Mouse (Mus musculus) urinary bladder, adult 18-20 months (tissue): ENCODE data around the gene Ercc6l.
A peak's percentile ranks its signal among the peaks of the same experiment; 100 is the strongest.

Experiments used
- DNase-seq, 2 experiments: peaks; one replicate each; pipeline ENCODE4 v3.0.0; 2022; ENCODE audit warnings: low spot score in 2 of 2, mixed read lengths in 2 of 2

Ercc6l gene

GRCm38 (mm10) chrX:102156618-102157422 lies at the start of gene Ercc6l:
TSS of gene Ercc6l (minus strand) at chrX:102157091.
- peak; percentile 53 to 87 for DNase-seq

- no peak for DNase-seq
Observed at GRCm38 (mm10) chrX:102190840-102191239, 33.9 kb upstream of the Ercc6l start.

GRCm38 (mm10) chrX:102189581-102189980 lies 32.7 kb upstream of the Ercc6l start:
- no peak for DNase-seq

GRCm38 (mm10) chrX:102188712-102189497 lies 32.0 kb upstream of the Ercc6l start, which contains the start of gene Rps4x:
TSS of gene Rps4x (minus strand) at chrX:102189394.
- DNase-seq, result peak; percentile 61 to 74

GRCm38 (mm10) chrX:102187023-102187699 lies 30.3 kb upstream of the Ercc6l start:
- DNase-seq, result no peak

GRCm38 (mm10) chrX:102182575-102182974 lies 25.7 kb upstream of the Ercc6l start:
- no peak for DNase-seq

- DNase-seq, result no peak
Observed at GRCm38 (mm10) chrX:102175538-102176287, 18.8 kb upstream of the Ercc6l start.

GRCm38 (mm10) chrX:102170900-102171299 lies 14.0 kb upstream of the Ercc6l start:
- no peak for DNase-seq

- DNase-seq, result no peak
Observed at GRCm38 (mm10) chrX:102170135-102170534, 13.2 kb upstream of the Ercc6l start.

- DNase-seq, result no peak
Observed at GRCm38 (mm10) chrX:102169724-102170123, 12.8 kb upstream of the Ercc6l start.

GRCm38 (mm10) chrX:102166986-102167385 lies 10.1 kb upstream of the Ercc6l start:
- no peak for DNase-seq

GRCm38 (mm10) chrX:102166521-102166920 lies 9.6 kb upstream of the Ercc6l start:
- no peak for DNase-seq

GRCm38 (mm10) chrX:102163529-102163928 lies 6.6 kb upstream of the Ercc6l start:
- DNase-seq, result no peak

- DNase-seq, result no peak
Observed at GRCm38 (mm10) chrX:102163096-102163495, 6.2 kb upstream of the Ercc6l start.

GRCm38 (mm10) chrX:102160528-102160927 lies 3.6 kb upstream of the Ercc6l start:
- DNase-seq, result no peak

GRCm38 (mm10) chrX:102159778-102160177 lies 2.9 kb upstream of the Ercc6l start:
- no peak for DNase-seq

- DNase-seq, result peak in 1 of 2 experiments; percentile 18
Observed at GRCm38 (mm10) chrX:102157423-102157791, 516 bp upstream of the Ercc6l start.

GRCm38 (mm10) chrX:102141157-102141556 lies 15.7 kb downstream of the Ercc6l start:
- no peak for DNase-seq

- no peak for DNase-seq
Observed at GRCm38 (mm10) chrX:102121321-102121720, 35.6 kb downstream of the Ercc6l start.

GRCm38 (mm10) chrX:102119042-102119864 lies 37.6 kb downstream of the Ercc6l start, which contains the start of gene Pin4:
TSS of gene Pin4 (plus strand) at chrX:102119447.
- DNase-seq, result peak; percentile 57 to 86
